Mouse (Mus musculus) megakaryocyte, embryonic 14.5 days (primary cell): Measurements from ENCODE around the gene Cdh16.

Source experiments
- FLI1 ChIP-seq: IDR thresholded peaks from 2 replicates; pipeline ENCODE4 v1.6.1; 2012; ENCODE audit warnings: low read length, inconsistent platforms, mixed read lengths
- GATA1 ChIP-seq: IDR thresholded peaks from 3 replicates; pipeline ENCODE4 v1.6.1; 2012; ENCODE audit warnings: mixed read lengths, low read length, inconsistent platforms, borderline replicate concordance

DNA sequence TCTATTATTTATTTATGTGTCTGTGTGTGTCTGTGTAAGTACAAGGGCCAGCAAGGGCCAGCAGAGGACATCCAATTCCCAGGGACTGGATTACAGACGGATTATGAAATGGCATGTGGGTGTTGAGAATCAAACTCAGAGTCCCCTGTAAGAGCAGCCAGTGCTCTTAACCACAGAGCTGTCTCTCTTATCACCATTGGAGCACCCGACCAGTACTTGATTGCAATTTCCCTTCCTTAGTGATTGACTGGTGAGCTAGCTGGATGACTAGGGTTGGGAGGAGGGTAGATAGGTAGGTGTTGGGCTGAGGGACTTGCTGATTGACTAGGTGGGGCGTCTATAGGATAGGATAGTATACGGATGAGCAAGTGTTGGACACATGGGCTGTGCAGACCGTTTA is 3.4 kb downstream of the Cdh16 start:
- TF ChIP-seq GATA1 (no peak), FLI1 (no peak)
